Mouse (Mus musculus) MEL (cell line): ENCODE results near the gene Ccdc159. TPM values are rescaled to one million over a fixed set of nuclear protein-coding genes. Genes with fewer than 3 reads are reported as not detected.

Source experiments
- DNase-seq: peaks from one replicate; pipeline ENCODE4 v3.0.0; 2011; ENCODE audit warnings: low read depth, low spot score
- H3K27ac ChIP-seq: 2 replicates; pipeline ENCODE4 v1.5.1; 2012; ENCODE audit warnings: low read depth, mild to moderate bottlenecking, control low read depth, low read length, moderate library complexity; ENCODE audit not compliant: control insufficient read depth
- H3K27me3 ChIP-seq, 2 experiments: fragments of 150-350 bp in 1 of 2; sonication (generic) in 1 of 2; 2 replicates each; pipeline ENCODE4 v1.6.1; 2012; ENCODE audit warnings: low read length in 2 of 2, mild to moderate bottlenecking in 2 of 2, improper control_type of control experiment in 1 of 2, moderate library complexity in 1 of 2; ENCODE audit not compliant: insufficient read depth in 2 of 2, control insufficient read depth in 1 of 2
- H3K36me3 ChIP-seq, 2 experiments: 2 replicates each; pipeline ENCODE4 v1.6.1; 2012 to 2014; ENCODE audit warnings: low read length in 2 of 2, improper control_type of control experiment in 1 of 2, inconsistent platforms in 1 of 2, mild to moderate bottlenecking in 1 of 2; ENCODE audit not compliant: insufficient read depth in 2 of 2, control insufficient read depth in 1 of 2
- H3K4me1 ChIP-seq, 2 experiments: fragments of 150-350 bp in 1 of 2; sonication (generic) in 1 of 2; 2 replicates each; pipeline ENCODE4 v1.6.1; 2012; ENCODE audit warnings: low read length in 2 of 2, improper control_type of control experiment in 1 of 2, mild to moderate bottlenecking in 1 of 2; ENCODE audit not compliant: insufficient read depth in 2 of 2, control insufficient read depth in 1 of 2
- H3K4me3 ChIP-seq, 2 experiments: fragments of 150-350 bp in 1 of 2; sonication (generic) in 1 of 2; 2 replicates each; pipeline ENCODE4 v1.5.1; 2012; ENCODE audit warnings: low read depth in 2 of 2, low read length in 2 of 2, mild to moderate bottlenecking in 2 of 2, moderate library complexity in 2 of 2, control low read depth in 1 of 2, improper control_type of control experiment in 1 of 2; ENCODE audit not compliant: control insufficient read depth in 1 of 2, insufficient read depth in 1 of 2
- H3K79me2 ChIP-seq: 2 replicates; pipeline ENCODE4 v1.6.1; 2012; ENCODE audit warnings: mild to moderate bottlenecking, low read length, moderate library complexity; ENCODE audit not compliant: control insufficient read depth, poor library complexity, insufficient read depth
- H3K9ac ChIP-seq: 2 replicates; pipeline ENCODE4 v1.6.1; 2012; ENCODE audit warnings: low read depth, mild to moderate bottlenecking, control low read depth, low read length, moderate library complexity; ENCODE audit not compliant: control insufficient read depth, poor library complexity, severe bottlenecking
- H3K9me3 ChIP-seq: fragments of 150-350 bp; sonication (generic); replicated peaks from 2 replicates; pipeline ENCODE4 v1.6.1; 2012; ENCODE audit warnings: mild to moderate bottlenecking, low read length, improper control_type of control experiment, moderate library complexity; ENCODE audit not compliant: insufficient read depth
- CHD2 ChIP-seq: IDR thresholded peaks from 2 replicates; pipeline ENCODE4 v1.6.1; 2011; ENCODE audit warnings: low read length, improper control_type of control experiment
- ELF1 ChIP-seq: IDR thresholded peaks from 2 replicates; pipeline ENCODE4 v1.6.1; 2014; ENCODE audit warnings: low read depth, mild to moderate bottlenecking, inconsistent platforms, low read length, improper control_type of control experiment, moderate library complexity
- EP300 ChIP-seq, 2 experiments: IDR thresholded peaks; 2 replicates each; pipeline ENCODE4 v1.6.1; 2011; ENCODE audit warnings: improper control_type of control experiment in 2 of 2, low read length in 2 of 2, low read depth in 1 of 2, mild to moderate bottlenecking in 1 of 2
- ETS1 ChIP-seq: IDR thresholded peaks from 2 replicates; pipeline ENCODE4 v1.6.1; 2012; ENCODE audit warnings: low read depth, mild to moderate bottlenecking, inconsistent platforms, low read length, improper control_type of control experiment, moderate library complexity
- GABPA ChIP-seq: IDR thresholded peaks from 2 replicates; pipeline ENCODE4 v1.6.1; 2012; ENCODE audit warnings: low read depth, mild to moderate bottlenecking, inconsistent platforms, low read length, improper control_type of control experiment, moderate library complexity
- GATA1 ChIP-seq: IDR thresholded peaks from 2 replicates; pipeline ENCODE4 v1.6.1; 2011; ENCODE audit warnings: low read depth, low read length, improper control_type of control experiment
- HCFC1 ChIP-seq: IDR thresholded peaks from 2 replicates; pipeline ENCODE4 v1.6.1; 2012; ENCODE audit warnings: low read depth, mild to moderate bottlenecking, inconsistent platforms, low read length, improper control_type of control experiment, moderate library complexity
- MAX ChIP-seq: IDR thresholded peaks from 2 replicates; pipeline ENCODE4 v1.6.1; 2011; ENCODE audit warnings: low read length, improper control_type of control experiment
- MEF2A ChIP-seq: IDR thresholded peaks from 2 replicates; pipeline ENCODE4 v1.6.1; 2014; ENCODE audit warnings: low read depth, mild to moderate bottlenecking, inconsistent platforms, low read length, improper control_type of control experiment; ENCODE audit not compliant: poor library complexity, insufficient replicate concordance, severe bottlenecking; ENCODE audit errors: extremely low read depth
- POLR2A ChIP-seq, 2 experiments: IDR thresholded peaks; 2 replicates each; pipeline ENCODE4 v1.6.1; 2011 to 2012; ENCODE audit warnings: low read length in 2 of 2, mild to moderate bottlenecking in 2 of 2, control low read depth in 1 of 2, improper control_type of control experiment in 1 of 2, low read depth in 1 of 2, moderate library complexity in 1 of 2; ENCODE audit not compliant: control insufficient read depth in 1 of 2, insufficient read depth in 1 of 2, poor library complexity in 1 of 2
- POLR2AphosphoS5 ChIP-seq: IDR thresholded peaks from 2 replicates; pipeline ENCODE4 v1.6.1; 2012; ENCODE audit warnings: low read depth, borderline replicate concordance, mild to moderate bottlenecking, inconsistent platforms, low read length, moderate library complexity, mixed read lengths
- RCOR1 ChIP-seq: IDR thresholded peaks from 2 replicates; pipeline ENCODE4 v1.6.1; 2012; ENCODE audit warnings: low read depth, mild to moderate bottlenecking, inconsistent platforms, low read length, improper control_type of control experiment
- SMC3 ChIP-seq: IDR thresholded peaks from 2 replicates; pipeline ENCODE4 v1.6.1; 2011; ENCODE audit warnings: low read depth, low read length, improper control_type of control experiment
- TAL1 ChIP-seq: IDR thresholded peaks from 2 replicates; pipeline ENCODE4 v1.6.1; 2012; ENCODE audit warnings: mild to moderate bottlenecking, inconsistent platforms, low read length, moderate library complexity, mixed read lengths
- TBP ChIP-seq: IDR thresholded peaks from 2 replicates; pipeline ENCODE4 v1.8.0; 2011; ENCODE audit warnings: low read depth, low read length, improper control_type of control experiment
- ZC3H11A ChIP-seq: IDR thresholded peaks from 2 replicates; pipeline ENCODE4 v1.6.1; 2012; ENCODE audit warnings: low read depth, mild to moderate bottlenecking, inconsistent platforms, low read length, improper control_type of control experiment
- ZKSCAN1 ChIP-seq: IDR thresholded peaks from 2 replicates; pipeline ENCODE4 v1.6.1; 2012; ENCODE audit warnings: low read depth, mild to moderate bottlenecking, inconsistent platforms, low read length, improper control_type of control experiment, moderate library complexity
- ZNF384 ChIP-seq: IDR thresholded peaks from 2 replicates; pipeline ENCODE4 v1.6.1; 2012; ENCODE audit warnings: low read depth, mild to moderate bottlenecking, inconsistent platforms, low read length, improper control_type of control experiment
- polyA plus RNA-seq, 2 experiments: library from polyadenylated mRNA; stranded (reverse) in 1 of 2; unstranded in 1 of 2; fragments of >175 nt in 1 of 2; fragments of >200 nt in 1 of 2; gene quantifications; 2 replicates each; pipeline versions ENCODE4 v1.2.1 to v1.2.4; 2012; ENCODE audit warnings: low replicate concordance in 2 of 2, low read depth in 1 of 2; ENCODE audit not compliant: insufficient read length in 2 of 2, insufficient read depth in 1 of 2, missing spikeins in 1 of 2
- total RNA-seq: library from RNA; depleted of rRNA; stranded (reverse); fragments of 300-350 nt; gene quantifications from 2 replicates; pipeline ENCODE4 v1.2.3, GENCODE M21; 2012

Gene Ccdc159
- total and polyA plus RNA-seq, 3 experiments, result 1.0 to 6.4 TPM; not detected in 1

- H3K27ac ChIP-seq, result peak overlapping the region; percentile 91; the same call in 1 of the 2 replicates
- TF ChIP-seq EP300 (IDR thresholded peaks at IDR 0.05; ENCODE audit: low read depth in 1 of 2, low read length in 2 of 2), result no peak
- no peak for TF ChIP-seq ELF1
- TF ChIP-seq CHD2, result no peak
- no peak for TF ChIP-seq RCOR1
- no peak for TF ChIP-seq SMC3
- no peak for TF ChIP-seq TAL1
- no peak for TF ChIP-seq ZNF384
- no peak for TF ChIP-seq MEF2A
- TF ChIP-seq ZC3H11A, result no peak
- TF ChIP-seq HCFC1, result no peak
- TF ChIP-seq GABPA, result no peak
- TF ChIP-seq POLR2AphosphoS5, result no peak
- TF ChIP-seq TBP, result no peak
- no peak for TF ChIP-seq POLR2A (IDR thresholded peaks at IDR 0.05; ENCODE audit: control insufficient read depth in 1 of 2, insufficient read depth in 1 of 2, low read depth in 1 of 2, low read length in 2 of 2, poor library complexity in 1 of 2)
- TF ChIP-seq ETS1, result no peak
- TF ChIP-seq ZKSCAN1, result no peak
Observed at GRCm38 (mm10) chr9:21960135-21960534, 32.9 kb downstream of the Ccdc159 start.

GRCm38 (mm10) chr9:21960558-21961208 lies 33.4 kb downstream of the Ccdc159 start:
- H3K9ac ChIP-seq, result peak overlapping the region; percentile 77
- peak overlapping the region; percentile 91 for H3K27ac ChIP-seq
- peak overlapping the region; percentile 75 to 77 for H3K4me3 ChIP-seq
- peaks cover 14 to 32% of the 10 kb centered on the region in 2 experiments for H3K36me3 ChIP-seq
- H3K27me3 ChIP-seq, result no peaks in the 10 kb centered on the region
- H3K79me2 ChIP-seq, result peaks cover 41% of the 10 kb centered on the region
- DNase-seq, result peak; percentile 59
- TF ChIP-seq MAX (no peak), GATA1 (peak; percentile 97)
- H3K9me3 ChIP-seq, result no peaks in the 10 kb centered on the region
- peaks cover 15 to 40% of the 10 kb centered on the region in 2 experiments for H3K4me1 ChIP-seq

More at GRCm38 (mm10) chr9:21960135-21960534, 32.9 kb downstream of the Ccdc159 start:
- peaks cover 14 to 32% of the 10 kb centered on the region in 2 experiments for H3K36me3 ChIP-seq
- peaks cover 15 to 40% of the 10 kb centered on the region in 2 experiments for H3K4me1 ChIP-seq
- H3K4me3 ChIP-seq, result no peak overlapping the region; a peak in 1 of 4 replicates
- DNase-seq, result no peak
- no peaks in the 10 kb centered on the region for H3K9me3 ChIP-seq
- H3K27me3 ChIP-seq, result no peaks in the 10 kb centered on the region
- peaks cover 42% of the 10 kb centered on the region for H3K79me2 ChIP-seq
- H3K9ac ChIP-seq, result peak overlapping the region; percentile 77
